Mouse (Mus musculus): Measurements from ENCODE around the gene D030056L22Rik. TPM values are rescaled to one million over a fixed set of nuclear protein-coding genes. Genes with fewer than 3 reads are reported as not detected.

The D030056L22Rik gene
- total and polyA plus RNA-seq, 3 experiments: 20.6 to 76.0 (median 29.2) TPM

- H3K9ac ChIP-seq (ENCODE audit: insufficient read depth, low read depth): no peak overlapping the region
- peak overlapping the region; percentile 31; the same call in 1 of the 2 replicates for H3K4me2 ChIP-seq (ENCODE audit: insufficient read depth, low read depth, poor library complexity, severe bottlenecking)
- peak; percentile 30 for DNase-seq (ENCODE audit: extremely low read depth)
- H3K4me1 ChIP-seq (ENCODE audit: control insufficient read depth in 1 of 2, insufficient read depth in 2 of 2): peaks cover 10 to 23% of the 10 kb centered on the region in 2 experiments; a peak in 3 of 4 replicates
- no peak overlapping the region for H3K4me3 ChIP-seq (replicated peaks in 1 of 3; ENCODE audit: low read depth in 2 of 3, low read length in 2 of 3, poor library complexity in 1 of 3)
- no peak for TF ChIP-seq JUND (conservative IDR thresholded peaks at IDR 0.05; ENCODE audit: low read depth, low read length)
- no peak for TF ChIP-seq ZC3H11A (IDR thresholded peaks at IDR 0.05; ENCODE audit: low read depth, low read length)
- no peak for TF ChIP-seq POLR2AphosphoS2 (IDR thresholded peaks at IDR 0.05; ENCODE audit: low read depth, low read length)
- TF ChIP-seq ETS1 (conservative IDR thresholded peaks at IDR 0.05; ENCODE audit: low read depth, low read length): peak; percentile 57
- TF ChIP-seq BHLHE40 (IDR thresholded peaks at IDR 0.05; ENCODE audit: low read depth, low read length): peak; percentile 46; the same call in 1 of the 2 replicates
- TF ChIP-seq ELF1 (IDR thresholded peaks at IDR 0.05; ENCODE audit: low read depth, low read length): no peak
- TF ChIP-seq RAD21 (IDR thresholded peaks at IDR 0.05; ENCODE audit: low read depth, low read length): no peak
- no peak for TF ChIP-seq MEF2A (IDR thresholded peaks at IDR 0.05; ENCODE audit: borderline replicate concordance, low read depth, low read length)
- TF ChIP-seq EP300 (IDR thresholded peaks at IDR 0.05; ENCODE audit: low read length): peak; percentile 49; the same call in 1 of the 2 replicates
- in situ Hi-C loops (cut with MboI; ENCODE audit: low pct_ligation_motif_present, low pct_unique_long_range_greater_than_20kb, low sequenced_read_pairs) (no loop called here), dilution Hi-C loops (cut with MboI; ENCODE audit: extremely low pct_ligation_motif_present, extremely low pct_unique_long_range_greater_than_20kb, low sequenced_read_pairs) (no loop called here)
- no peaks in the 10 kb centered on the region for H3K27me3 ChIP-seq (replicated peaks)
- no peaks in the 10 kb centered on the region for H3K79me2 ChIP-seq (replicated peaks; ENCODE audit: control insufficient read depth, extremely low read depth, insufficient read depth, poor library complexity, severe bottlenecking)
- H3K36me3 ChIP-seq (replicated peaks in 1 of 2; ENCODE audit: control insufficient read depth in 1 of 2, insufficient read depth in 1 of 2, low read length in 1 of 2): no peaks in the 10 kb centered on the region
- H3K27ac ChIP-seq (ENCODE audit: insufficient read depth, low read depth): no peak overlapping the region
- H3K9me3 ChIP-seq (replicated peaks; ENCODE audit: low read length): no peaks in the 10 kb centered on the region
Observed at GRCm38 (mm10) chr19:18747379-18747778, 34.4 kb downstream of the D030056L22Rik start.

- dilution Hi-C loops (cut with MboI; ENCODE audit: extremely low pct_ligation_motif_present, extremely low pct_unique_long_range_greater_than_20kb, low sequenced_read_pairs): no loop called here
Observed at GRCm38 (mm10) chr19:18749598-18750339, 36.8 kb downstream of the D030056L22Rik start, which contains the start of gene Trpm6. Trpm6 (plus strand) TSS chr19:18749983.

More at GRCm38 (mm10) chr19:18749598-18750339, 36.8 kb downstream of the D030056L22Rik start, which contains the start of gene Trpm6:
- Histone ChIP-seq H3K4me1 (ENCODE audit: control insufficient read depth in 1 of 2, insufficient read depth in 2 of 2) (peaks cover 8 to 23% of the 10 kb centered on the region in 2 experiments; a peak in 3 of 4 replicates), H3K4me2 (ENCODE audit: insufficient read depth, low read depth, poor library complexity, severe bottlenecking) (no peak within 1 kb of the TSS), H3K27ac (ENCODE audit: insufficient read depth, low read depth) (no peak within 1 kb of the TSS), H3K4me3 (replicated peaks in 1 of 3; ENCODE audit: low read depth in 2 of 3, low read length in 2 of 3, poor library complexity in 1 of 3) (no peak within 1 kb of the TSS), H3K27me3 (replicated peaks) (no peaks in the 10 kb centered on the region), H3K36me3 (replicated peaks in 1 of 2; ENCODE audit: control insufficient read depth in 1 of 2, insufficient read depth in 1 of 2, low read length in 1 of 2) (no peaks in the 10 kb centered on the region), H3K9ac (ENCODE audit: insufficient read depth, low read depth) (no peak within 1 kb of the TSS), H3K9me3 (replicated peaks; ENCODE audit: low read length) (no peaks in the 10 kb centered on the region), H3K79me2 (replicated peaks; ENCODE audit: control insufficient read depth, extremely low read depth, insufficient read depth, poor library complexity, severe bottlenecking) (no peaks in the 10 kb centered on the region)
- DNase-seq (ENCODE audit: extremely low read depth): no peak
- TF ChIP-seq ETS1 (conservative IDR thresholded peaks at IDR 0.05; ENCODE audit: low read depth, low read length): no peak
- no peak for TF ChIP-seq BHLHE40 (IDR thresholded peaks at IDR 0.05; ENCODE audit: low read depth, low read length)
- no peak for TF ChIP-seq PAX5 (IDR thresholded peaks at IDR 0.05; ENCODE audit: low read length)
- no peak for TF ChIP-seq E2F4 (IDR thresholded peaks at IDR 0.05; ENCODE audit: insufficient replicate concordance, low read depth, low read length)
- no peak for TF ChIP-seq NELFE (IDR thresholded peaks at IDR 0.05; ENCODE audit: low read depth, low read length)
- no peak for TF ChIP-seq EP300 (IDR thresholded peaks at IDR 0.05; ENCODE audit: low read length)
- TF ChIP-seq IRF4 (IDR thresholded peaks at IDR 0.05; ENCODE audit: low read depth, low read length): no peak
- no peak for TF ChIP-seq JUND (conservative IDR thresholded peaks at IDR 0.05; ENCODE audit: low read depth, low read length)
- no peak for TF ChIP-seq HCFC1 (IDR thresholded peaks at IDR 0.05; ENCODE audit: low read depth, low read length)
- no peak for TF ChIP-seq JUN (IDR thresholded peaks at IDR 0.05; ENCODE audit: insufficient read depth, low read depth, low read length)
- TF ChIP-seq TCF12 (IDR thresholded peaks at IDR 0.05; ENCODE audit: low read depth, low read length): no peak
- no peak for TF ChIP-seq GABPA (IDR thresholded peaks at IDR 0.05; ENCODE audit: insufficient replicate concordance, low read depth, low read length)
- no peak for TF ChIP-seq UBTF (IDR thresholded peaks at IDR 0.05; ENCODE audit: low read depth, low read length)
- no peak for TF ChIP-seq NRF1 (IDR thresholded peaks at IDR 0.05; ENCODE audit: low read depth, low read length)
- no peak for TF ChIP-seq MAX (IDR thresholded peaks at IDR 0.05; ENCODE audit: low read length)
- TF ChIP-seq MYC (IDR thresholded peaks at IDR 0.05; ENCODE audit: low read depth, low read length): no peak
- in situ Hi-C loops (cut with MboI; ENCODE audit: low pct_ligation_motif_present, low pct_unique_long_range_greater_than_20kb, low sequenced_read_pairs): no loop called here

Data from CH12.LX (cell line).